Mouse (Mus musculus) yolk sac, embryonic 10.5 days (tissue): ENCODE measurements around the gene Slc11a1.
A peak's percentile ranks its signal among the peaks of the same experiment; 100 is the strongest.

Experiments
- DNase-seq: peaks from one replicate; pipeline ENCODE4 v3.0.0-alpha.2; 2017; ENCODE audit warnings: low spot score

The Slc11a1 gene

GRCm38 (mm10) chr1:74353453-74354229, 21.4 kb upstream of the Slc11a1 start:
- no peak for DNase-seq

GRCm38 (mm10) chr1:74357531-74357930, 17.5 kb upstream of the Slc11a1 start:
- no peak for DNase-seq

- no peak for DNase-seq
Measured at GRCm38 (mm10) chr1:74359952-74360517, 15.0 kb upstream of the Slc11a1 start.

GRCm38 (mm10) chr1:74361812-74362211, 13.2 kb upstream of the Slc11a1 start, which contains the start of gene Catip:
Gene Catip (plus strand): TSS chr1:74362108.
- peak; percentile 52 for DNase-seq

- no peak for DNase-seq
Measured at GRCm38 (mm10) chr1:74362325-74363229, 12.4 kb upstream of the Slc11a1 start.

- DNase-seq: no peak
Measured at GRCm38 (mm10) chr1:74363437-74363836, 11.6 kb upstream of the Slc11a1 start.

- DNase-seq: no peak
Measured at GRCm38 (mm10) chr1:74364270-74364669, 10.7 kb upstream of the Slc11a1 start.

GRCm38 (mm10) chr1:74367886-74368645, 6.9 kb upstream of the Slc11a1 start:
- peak; percentile 57 for DNase-seq

- DNase-seq: no peak
Measured at GRCm38 (mm10) chr1:74370040-74370439, 5.0 kb upstream of the Slc11a1 start.

GRCm38 (mm10) chr1:74373372-74373771, 1.6 kb upstream of the Slc11a1 start:
- no peak for DNase-seq

GRCm38 (mm10) chr1:74375561-74375960, 566 bp downstream of the Slc11a1 start:
- DNase-seq: no peak

GRCm38 (mm10) chr1:74376396-74376795, 1.4 kb downstream of the Slc11a1 start:
- DNase-seq: no peak

- DNase-seq: no peak
Measured at GRCm38 (mm10) chr1:74379058-74379504, 4.1 kb downstream of the Slc11a1 start.

- DNase-seq: no peak
Measured at GRCm38 (mm10) chr1:74380484-74380883, 5.5 kb downstream of the Slc11a1 start.

GRCm38 (mm10) chr1:74381588-74382021, 6.6 kb downstream of the Slc11a1 start:
- no peak for DNase-seq

- DNase-seq: no peak
Measured at GRCm38 (mm10) chr1:74383385-74383784, 8.4 kb downstream of the Slc11a1 start.

GRCm38 (mm10) chr1:74384525-74384924, 9.5 kb downstream of the Slc11a1 start:
- DNase-seq: no peak

GRCm38 (mm10) chr1:74385064-74385463, 10.1 kb downstream of the Slc11a1 start:
- DNase-seq: no peak

GRCm38 (mm10) chr1:74385531-74385930, 10.5 kb downstream of the Slc11a1 start:
- no peak for DNase-seq

GRCm38 (mm10) chr1:74386363-74386713, 11.3 kb downstream of the Slc11a1 start:
- no peak for DNase-seq

GRCm38 (mm10) chr1:74386714-74387385, 11.9 kb downstream of the Slc11a1 start:
- peak; percentile 98 for DNase-seq
